Mouse (Mus musculus) ES-E14 (cell line): Measurements from ENCODE around the gene Msh2. TPM values are rescaled to one million over a fixed set of nuclear protein-coding genes. Genes with fewer than 3 reads are reported as not detected.

ENCODE experiments used
- DNase-seq: peaks from one replicate; pipeline ENCODE4 v3.0.0-alpha.2; 2013; ENCODE audit warnings: low read depth, low spot score
- H3K27ac ChIP-seq: 2 replicates; pipeline ENCODE4 v1.5.1; 2012; ENCODE audit warnings: low read depth, mild to moderate bottlenecking, low read length, moderate library complexity, mixed read lengths; ENCODE audit not compliant: poor library complexity, insufficient read depth, severe bottlenecking
- H3K36me3 ChIP-seq: 2 replicates; pipeline ENCODE4 v1.6.1; 2012; ENCODE audit warnings: mild to moderate bottlenecking, low read length, moderate library complexity, mixed read lengths; ENCODE audit not compliant: control insufficient read depth, poor library complexity, insufficient read depth, severe bottlenecking
- H3K4me1 ChIP-seq, 2 experiments: fragments of 150-350 bp in 1 of 2; sonication (generic) in 1 of 2; 2 replicates each; pipeline ENCODE4 v1.6.1; 2012; ENCODE audit warnings: low read length in 2 of 2, mild to moderate bottlenecking in 1 of 2, mixed read lengths in 1 of 2; ENCODE audit not compliant: control insufficient read depth in 2 of 2, insufficient read depth in 2 of 2, poor library complexity in 1 of 2
- H3K4me3 ChIP-seq, 2 experiments: fragments of 150-350 bp in 1 of 2; sonication (generic) in 1 of 2; 2 replicates each; pipeline ENCODE4 v1.5.1; 2012; ENCODE audit warnings: low read length in 2 of 2, low read depth in 1 of 2, mild to moderate bottlenecking in 1 of 2, mixed read lengths in 1 of 2; ENCODE audit not compliant: insufficient read depth in 1 of 2, poor library complexity in 1 of 2, severe bottlenecking in 1 of 2
- H3K9ac ChIP-seq: 2 replicates; pipeline ENCODE4 v1.6.1; 2012; ENCODE audit warnings: low read depth, mild to moderate bottlenecking, low read length, mixed read lengths; ENCODE audit not compliant: poor library complexity, insufficient read depth, severe bottlenecking
- H3K9me3 ChIP-seq: fragments of 150-350 bp; sonication (generic); 2 replicates; pipeline ENCODE4 v1.6.1; 2012; ENCODE audit warnings: low read depth, mild to moderate bottlenecking, low read length; ENCODE audit not compliant: control insufficient read depth, insufficient read depth
- CHD2 ChIP-seq: IDR thresholded peaks from 2 replicates; pipeline ENCODE4 v1.6.1; 2014; ENCODE audit warnings: mild to moderate bottlenecking, low read depth, low read length, inconsistent platforms
- HCFC1 ChIP-seq: IDR thresholded peaks from 2 replicates; pipeline ENCODE4 v1.6.1; 2012; ENCODE audit warnings: low read length, inconsistent platforms, borderline replicate concordance; ENCODE audit not compliant: insufficient read depth
- MAFK ChIP-seq: IDR thresholded peaks from 2 replicates; pipeline ENCODE4 v1.6.1; 2014; ENCODE audit warnings: mild to moderate bottlenecking, low read depth, low read length, inconsistent platforms; ENCODE audit not compliant: insufficient read depth
- ZC3H11A ChIP-seq: IDR thresholded peaks from 2 replicates; pipeline ENCODE4 v1.6.1; 2012; ENCODE audit warnings: low read depth, mild to moderate bottlenecking, inconsistent platforms, low read length, borderline replicate concordance
- ZNF384 ChIP-seq: IDR thresholded peaks from 2 replicates; pipeline ENCODE4 v1.6.1; 2012; ENCODE audit warnings: low read depth, low read length, inconsistent platforms
- in situ Hi-C, 2 experiments: fragments of 600-800 bp; cut with MboI; formaldehyde crosslinking; loops; one replicate each; pipeline ENCODE4 v1.15.1; 2025; ENCODE audit warnings: low sequenced_read_pairs in 2 of 2, inconsistent platforms in 1 of 2; ENCODE audit not compliant: unreplicated experiment in 2 of 2
- total RNA-seq: library from RNA; depleted of rRNA; stranded (reverse); fragments of 300-350 nt; gene quantifications from 2 replicates; pipeline ENCODE4 v1.2.3, GENCODE M21; 2012; rRNA removed

The Msh2 gene
- 102 and 120 TPM in 2 replicates for total RNA-seq

GRCm38 (mm10) chr17:87671890-87672660, at the start of gene Msh2:
Gene Msh2 (plus strand): TSS chr17:87672330.
- H3K27ac ChIP-seq = peak within 1 kb of the TSS; percentile 82
- no peak for TF ChIP-seq MAFK
- peak; percentile 80 for TF ChIP-seq CHD2
- no peaks in the 10 kb centered on the region for H3K9me3 ChIP-seq
- DNase-seq = peak; percentile 99
- in situ Hi-C loops = no loop called here
- H3K36me3 ChIP-seq = peaks cover 8% of the 10 kb centered on the region; the same call in 1 of the 2 replicates
- H3K4me1 ChIP-seq = peaks cover 2 to 4% of the 10 kb centered on the region in 2 experiments; a peak in 1 of 4 replicates
- peak within 1 kb of the TSS; percentile 87 to 94 for H3K4me3 ChIP-seq
- peak within 1 kb of the TSS; percentile 93 for H3K9ac ChIP-seq

GRCm38 (mm10) chr17:87625510-87626086, 46.5 kb upstream of the Msh2 start:
- no peak for DNase-seq
- in situ Hi-C loops = no loop called here
- Histone ChIP-seq H3K4me3 (no peak overlapping the region), H3K9ac (no peak overlapping the region), H3K4me1 (peaks cover 3 to 4% of the 10 kb centered on the region in 2 experiments; a peak in 2 of 4 replicates), H3K36me3 (no peaks in the 10 kb centered on the region), H3K9me3 (no peaks in the 10 kb centered on the region), H3K27ac (no peak overlapping the region)
- TF ChIP-seq MAFK = no peak
- no peak for TF ChIP-seq CHD2
- TF ChIP-seq HCFC1 = no peak
- no peak for TF ChIP-seq ZC3H11A
- no peak for TF ChIP-seq ZNF384

- H3K36me3 ChIP-seq = no peaks in the 10 kb centered on the region
- in situ Hi-C loops = no loop called here
- H3K4me1 ChIP-seq = peaks cover 0 to 7% of the 10 kb centered on the region in 2 experiments; a peak in 1 of 4 replicates
- no peaks in the 10 kb centered on the region for H3K9me3 ChIP-seq
- H3K9ac ChIP-seq = no peak overlapping the region
- no peak overlapping the region for H3K4me3 ChIP-seq
- no peak for DNase-seq
- H3K27ac ChIP-seq = no peak overlapping the region
- TF ChIP-seq ZC3H11A (no peak), MAFK (no peak)
Observed at GRCm38 (mm10) chr17:87628144-87628543, 44.0 kb upstream of the Msh2 start.

- H3K9me3 ChIP-seq = no peaks in the 10 kb centered on the region
- in situ Hi-C loops = no loop called here
- no peak overlapping the region for H3K27ac ChIP-seq
- no peak for DNase-seq
- H3K4me3 ChIP-seq = no peak overlapping the region
- H3K4me1 ChIP-seq = peaks cover 0 to 7% of the 10 kb centered on the region in 2 experiments; a peak in 1 of 4 replicates
- H3K36me3 ChIP-seq = no peaks in the 10 kb centered on the region
- TF ChIP-seq ZNF384 = no peak
- TF ChIP-seq HCFC1 = no peak
- no peak for TF ChIP-seq CHD2
- TF ChIP-seq MAFK = no peak
- TF ChIP-seq ZC3H11A = no peak
- H3K9ac ChIP-seq = no peak overlapping the region
Observed at GRCm38 (mm10) chr17:87628706-87629105, 43.4 kb upstream of the Msh2 start.
